Mouse (Mus musculus) layer of hippocampus, adult 18-20 months (tissue): ENCODE results near the gene Epn2. TPM values are rescaled to one million over a fixed set of nuclear protein-coding genes. Genes with fewer than 3 reads are reported as not detected.

Source experiments
- DNase-seq, 2 experiments: peaks; one replicate each; pipeline ENCODE4 v3.0.0; 2022; ENCODE audit warnings: low spot score in 2 of 2
- long read RNA-seq: library from polyadenylated mRNA; stranded (forward); transcript quantifications from one replicate; pipeline ENCODE4 v2.0.0, GENCODE M21; 2021
- total RNA-seq, 2 experiments: library from RNA; stranded (reverse); gene quantifications; 2 replicates each; pipeline ENCODE4 v1.2.3; 2021

The Epn2 gene
- 100 to 1,000 TPM; 173 to 181 TPM for total RNA-seq
- long read RNA-seq, full-length matches to known transcripts, result 29 of 260 reads
- long read RNA-seq, partial matches to known transcripts, result 34 of 260 reads
- long read RNA-seq, other reads (novel, unspliced or antisense), result 197 of 260 reads

GRCm38 (mm10) chr11:61578983-61579877 lies at the start of gene Epn2:
Gene Epn2, minus strand, starts transcription at chr11:61579687.
- DNase-seq, result peak; percentile 60 to 81

GRCm38 (mm10) chr11:61626509-61626908 lies 47.0 kb upstream of the Epn2 start:
- DNase-seq, result no peak

GRCm38 (mm10) chr11:61625136-61625535 lies 45.6 kb upstream of the Epn2 start:
- DNase-seq, result no peak

- no peak for DNase-seq
Measured at GRCm38 (mm10) chr11:61620762-61621161, 41.3 kb upstream of the Epn2 start.

- peak; percentile 70 to 85 for DNase-seq
Measured at GRCm38 (mm10) chr11:61620254-61620670, 40.8 kb upstream of the Epn2 start.

GRCm38 (mm10) chr11:61619791-61620241 lies 40.3 kb upstream of the Epn2 start:
- DNase-seq, result peak; percentile 65 to 82

GRCm38 (mm10) chr11:61619356-61619755 lies 39.9 kb upstream of the Epn2 start:
- no peak for DNase-seq

- DNase-seq, result no peak
Measured at GRCm38 (mm10) chr11:61618571-61618970, 39.1 kb upstream of the Epn2 start.

- no peak for DNase-seq
Measured at GRCm38 (mm10) chr11:61618131-61618530, 38.6 kb upstream of the Epn2 start.

GRCm38 (mm10) chr11:61617293-61617975 lies 37.9 kb upstream of the Epn2 start:
- DNase-seq, result no peak

GRCm38 (mm10) chr11:61616523-61617292 lies 37.2 kb upstream of the Epn2 start:
- DNase-seq, result peak in 1 of 2 experiments; percentile 14

- DNase-seq, result no peak
Measured at GRCm38 (mm10) chr11:61615686-61616522, 36.4 kb upstream of the Epn2 start.

- DNase-seq, result no peak
Measured at GRCm38 (mm10) chr11:61614401-61614800, 34.9 kb upstream of the Epn2 start.

GRCm38 (mm10) chr11:61612116-61612635 lies 32.7 kb upstream of the Epn2 start:
- no peak for DNase-seq

GRCm38 (mm10) chr11:61611197-61611596 lies 31.7 kb upstream of the Epn2 start:
- DNase-seq, result no peak

- no peak for DNase-seq
Measured at GRCm38 (mm10) chr11:61608072-61608471, 28.6 kb upstream of the Epn2 start.

- no peak for DNase-seq
Measured at GRCm38 (mm10) chr11:61602705-61603104, 23.2 kb upstream of the Epn2 start.

GRCm38 (mm10) chr11:61601465-61601864 lies 22.0 kb upstream of the Epn2 start:
- no peak for DNase-seq

GRCm38 (mm10) chr11:61598367-61598766 lies 18.9 kb upstream of the Epn2 start:
- DNase-seq, result no peak

GRCm38 (mm10) chr11:61597471-61597870 lies 18.0 kb upstream of the Epn2 start:
- DNase-seq, result no peak
